Mouse (Mus musculus) hindbrain, embryonic 16.5 days (tissue): ENCODE measurements at regions not wholly inside any gene's neighbourhood (a gene's known extent, or its start where the extent isn't known, plus 50 kb on each side); places are given as distances from the start of the nearest gene placed in this dataset.

Source experiments
- ATAC-seq: fragments of 200-750 bp; cut with Nextera tagmentation; 2 replicates; pipeline ENCODE4 v1.8.0; 2017; ENCODE audit warnings: moderate TSS enrichment, moderate library complexity
- H3K27ac ChIP-seq: fragments of 300-500 bp; sonication (generic); 2 replicates; pipeline ENCODE4 v1.5.1; 2014; ENCODE audit warnings: low read depth, mild to moderate bottlenecking, control low read depth, low read length, moderate library complexity
- H3K27me3 ChIP-seq: fragments of 300-500 bp; sonication (generic); replicated peaks from 2 replicates; pipeline ENCODE4 v1.6.1; 2014; ENCODE audit warnings: low read length; ENCODE audit not compliant: control insufficient read depth, insufficient read depth
- H3K36me3 ChIP-seq: fragments of 300-500 bp; sonication (generic); 2 replicates; pipeline ENCODE4 v1.6.1; 2014; ENCODE audit warnings: mild to moderate bottlenecking, low read length, moderate library complexity, mixed read lengths; ENCODE audit not compliant: control insufficient read depth, insufficient read depth
- H3K4me1 ChIP-seq: fragments of 300-500 bp; sonication (generic); 2 replicates; pipeline ENCODE4 v1.6.1; 2014; ENCODE audit warnings: low read depth, low read length; ENCODE audit not compliant: control insufficient read depth, insufficient read depth
- H3K4me2 ChIP-seq: fragments of 300-500 bp; sonication (generic); 2 replicates; pipeline ENCODE4 v1.6.1; 2014; ENCODE audit warnings: mild to moderate bottlenecking, low read length, control low read depth, moderate library complexity
- H3K4me3 ChIP-seq: fragments of 300-500 bp; sonication (generic); 2 replicates; pipeline ENCODE4 v1.5.1; 2014; ENCODE audit warnings: mild to moderate bottlenecking, low read length, control low read depth, moderate library complexity
- H3K9ac ChIP-seq: fragments of 300-500 bp; sonication (generic); 2 replicates; pipeline ENCODE4 v1.6.1; 2014; ENCODE audit warnings: low read depth, mild to moderate bottlenecking, control low read depth, low read length, moderate library complexity
- H3K9me3 ChIP-seq: fragments of 300-500 bp; sonication (generic); 2 replicates; pipeline ENCODE4 v1.6.1; 2014; ENCODE audit warnings: mild to moderate bottlenecking, low read length, moderate library complexity; ENCODE audit not compliant: control insufficient read depth
- WGBS: fragments of 180-500 bp; shearing (Covaris S2); extraction: QIAGEN DNeasy Blood & Tissue Kit; methylation state at CpG from one replicate; pipeline ENCODE4 v1.1.7; 2014; 5-methylcytosine and 5-hydroxymethylcytosine counted together

- WGBS: 46% methylated on average over 10 of the region's 10 CpGs
- Histone ChIP-seq H3K9me3 (no peaks in the 10 kb centered on the region), H3K4me3 (no peak overlapping the region), H3K27ac (no peak overlapping the region), H3K27me3 (no peaks in the 10 kb centered on the region), H3K36me3 (no peaks in the 10 kb centered on the region), H3K4me1 (no peaks in the 10 kb centered on the region), H3K9ac (no peak overlapping the region), H3K4me2 (peak overlapping the region; percentile 24; the same call in 1 of the 2 replicates)
- ATAC-seq: no peak
Observed at GRCm38 (mm10) chr16:76600131-76600530, 226.5 kb upstream of the Nrip1 start.

DNA sequence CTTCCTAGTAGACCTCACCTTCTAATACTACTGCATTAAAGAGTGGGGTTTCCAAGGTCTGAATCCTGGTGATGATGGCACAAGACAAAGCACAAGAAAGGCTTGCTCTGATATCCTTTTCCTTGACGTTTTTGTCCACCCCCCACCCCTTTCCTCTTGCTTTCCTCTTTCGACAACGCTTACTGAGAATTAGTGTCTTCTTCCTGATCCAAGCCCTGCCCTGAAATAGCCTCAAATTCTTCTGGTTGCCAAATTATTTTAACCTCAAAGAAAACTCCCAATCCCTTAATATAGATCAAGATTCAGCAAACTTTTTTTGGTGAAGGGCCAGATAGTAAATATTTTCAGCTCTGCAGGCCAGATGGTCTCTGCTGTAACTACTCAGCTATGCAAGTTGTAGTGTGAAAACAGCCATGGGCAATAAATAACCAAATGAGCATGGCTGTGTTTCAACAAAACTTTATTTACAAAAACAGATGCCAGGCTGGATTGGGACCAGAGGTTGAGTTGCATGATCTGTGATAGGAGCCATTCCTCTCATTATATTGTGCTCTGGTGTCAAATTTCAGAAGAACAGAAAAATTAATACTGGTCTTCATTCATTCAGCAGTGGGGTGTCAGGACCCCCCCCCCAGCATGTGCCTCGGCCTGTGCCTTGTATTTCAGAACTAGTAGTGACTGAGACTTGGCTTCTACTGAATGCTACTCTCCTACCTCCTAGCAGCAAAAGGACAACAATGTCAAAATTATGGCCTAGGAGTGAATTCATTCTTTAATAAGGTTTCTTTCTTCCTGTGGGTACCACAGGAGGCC is 218.5 kb upstream of the Nrip1 start:
- 77% methylated on average over 4 of the region's 4 CpGs for WGBS
- Histone ChIP-seq H3K27ac (no peak overlapping the region), H3K4me2 (no peak overlapping the region), H3K36me3 (no peaks in the 10 kb centered on the region), H3K27me3 (no peaks in the 10 kb centered on the region), H3K4me3 (no peak overlapping the region), H3K9me3 (no peaks in the 10 kb centered on the region), H3K9ac (no peak overlapping the region), H3K4me1 (no peaks in the 10 kb centered on the region)
- ATAC-seq: no peak

DNA sequence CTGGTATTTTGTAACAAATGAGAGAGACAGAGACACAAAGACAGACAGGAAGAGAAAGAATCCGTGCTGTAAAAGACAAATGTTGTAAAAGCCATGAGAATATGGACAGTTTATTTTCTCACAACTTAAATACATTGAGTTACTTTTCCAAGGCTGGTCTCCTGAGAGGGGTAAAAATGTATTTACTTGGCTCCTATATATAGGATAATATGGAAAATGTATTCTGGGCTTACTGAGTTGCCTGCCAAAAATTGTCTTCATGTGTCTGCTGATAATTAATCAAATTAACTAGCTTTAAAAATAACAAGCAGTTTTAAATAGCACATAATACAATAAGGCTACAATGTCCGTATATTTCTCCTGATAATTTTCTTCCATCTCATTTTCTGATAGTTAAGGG is 216.2 kb upstream of the Nrip1 start:
- Histone ChIP-seq H3K9me3 (no peaks in the 10 kb centered on the region), H3K27me3 (no peaks in the 10 kb centered on the region), H3K36me3 (no peaks in the 10 kb centered on the region), H3K9ac (no peak overlapping the region), H3K27ac (no peak overlapping the region), H3K4me3 (no peak overlapping the region), H3K4me1 (no peaks in the 10 kb centered on the region), H3K4me2 (no peak overlapping the region)
- 79% methylated on average over 2 of the region's 2 CpGs for WGBS
- ATAC-seq: no peak

DNA sequence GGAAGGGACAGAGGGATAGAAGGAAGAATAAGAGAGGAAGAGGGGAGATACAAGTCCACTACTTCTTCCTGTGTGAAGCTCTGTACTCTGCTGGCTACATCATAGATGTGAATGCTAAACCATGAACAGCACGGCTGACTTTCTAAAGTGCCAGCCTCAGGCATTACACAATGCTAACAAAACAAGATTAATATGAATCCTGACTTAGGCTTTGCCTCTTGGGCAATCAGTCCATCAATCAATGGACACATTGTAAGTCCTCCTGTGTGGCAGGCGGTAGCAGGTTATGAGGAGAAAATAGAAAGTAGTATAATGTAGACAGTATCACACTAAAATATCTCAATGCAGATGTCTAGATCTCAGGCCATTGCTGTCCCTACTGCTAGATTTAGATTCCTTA is 203.6 kb upstream of the Nrip1 start:
- H3K4me2 ChIP-seq: no peak overlapping the region
- no peak overlapping the region for H3K27ac ChIP-seq
- H3K4me3 ChIP-seq: no peak overlapping the region
- no peaks in the 10 kb centered on the region for H3K4me1 ChIP-seq
- no peak overlapping the region for H3K9ac ChIP-seq
- WGBS: 76% methylated on average over 2 of the region's 2 CpGs
- no peak for ATAC-seq
- no peaks in the 10 kb centered on the region for H3K36me3 ChIP-seq
- no peaks in the 10 kb centered on the region for H3K9me3 ChIP-seq
- no peaks in the 10 kb centered on the region for H3K27me3 ChIP-seq

GRCm38 (mm10) chr16:76575281-76575680 is 201.7 kb upstream of the Nrip1 start:
- Histone ChIP-seq H3K27me3 (no peaks in the 10 kb centered on the region), H3K9me3 (no peaks in the 10 kb centered on the region), H3K4me1 (no peaks in the 10 kb centered on the region), H3K4me3 (no peak overlapping the region), H3K9ac (no peak overlapping the region), H3K27ac (no peak overlapping the region), H3K36me3 (no peaks in the 10 kb centered on the region), H3K4me2 (no peak overlapping the region)
- WGBS: 52% methylated on average over 3 of the region's 3 CpGs
- ATAC-seq: no peak

- H3K9me3 ChIP-seq: no peaks in the 10 kb centered on the region
- no peak for ATAC-seq
- H3K4me2 ChIP-seq: no peak overlapping the region
- H3K36me3 ChIP-seq: no peaks in the 10 kb centered on the region
- no peak overlapping the region for H3K27ac ChIP-seq
- no peak overlapping the region for H3K4me3 ChIP-seq
- WGBS: 51% methylated on average over 11 of the region's 11 CpGs
- no peaks in the 10 kb centered on the region for H3K4me1 ChIP-seq
- no peak overlapping the region for H3K9ac ChIP-seq
- no peaks in the 10 kb centered on the region for H3K27me3 ChIP-seq
Observed at GRCm38 (mm10) chr16:76566220-76566619, 192.6 kb upstream of the Nrip1 start.

DNA sequence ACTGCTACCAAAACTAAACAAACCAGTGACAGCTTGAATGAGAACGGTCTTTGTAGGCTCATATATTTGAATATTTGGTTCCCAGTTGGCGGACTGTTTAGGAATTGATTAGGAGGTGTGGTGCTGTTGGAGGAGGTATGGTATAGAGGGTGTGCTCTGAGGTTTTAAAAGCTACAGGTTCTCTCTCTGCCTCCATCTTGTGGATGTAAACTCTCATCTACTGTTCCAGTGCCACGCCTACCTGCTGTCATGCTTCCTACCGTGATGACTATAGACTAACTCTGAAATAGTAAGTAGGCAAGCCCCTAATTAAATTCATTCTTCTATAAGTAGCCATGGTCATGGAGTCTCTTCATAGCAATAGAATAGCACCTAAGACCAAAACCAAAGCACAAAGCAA is 181.2 kb upstream of the Nrip1 start:
- no peaks in the 10 kb centered on the region for H3K27me3 ChIP-seq
- 91% methylated on average over 4 of the region's 4 CpGs for WGBS
- no peaks in the 10 kb centered on the region for H3K36me3 ChIP-seq
- no peak for ATAC-seq
- H3K27ac ChIP-seq: no peak overlapping the region
- H3K4me3 ChIP-seq: no peak overlapping the region
- H3K4me2 ChIP-seq: no peak overlapping the region
- no peaks in the 10 kb centered on the region for H3K4me1 ChIP-seq
- H3K9me3 ChIP-seq: no peaks in the 10 kb centered on the region
- H3K9ac ChIP-seq: no peak overlapping the region

GRCm38 (mm10) chr16:76549628-76550027 is 176.0 kb upstream of the Nrip1 start:
- Histone ChIP-seq H3K36me3 (no peaks in the 10 kb centered on the region), H3K9ac (no peak overlapping the region), H3K27ac (no peak overlapping the region), H3K4me3 (no peak overlapping the region), H3K4me1 (no peaks in the 10 kb centered on the region), H3K9me3 (no peaks in the 10 kb centered on the region), H3K4me2 (no peak overlapping the region), H3K27me3 (no peaks in the 10 kb centered on the region)
- no peak for ATAC-seq
- WGBS: 83% methylated on average over 5 of the region's 5 CpGs

DNA sequence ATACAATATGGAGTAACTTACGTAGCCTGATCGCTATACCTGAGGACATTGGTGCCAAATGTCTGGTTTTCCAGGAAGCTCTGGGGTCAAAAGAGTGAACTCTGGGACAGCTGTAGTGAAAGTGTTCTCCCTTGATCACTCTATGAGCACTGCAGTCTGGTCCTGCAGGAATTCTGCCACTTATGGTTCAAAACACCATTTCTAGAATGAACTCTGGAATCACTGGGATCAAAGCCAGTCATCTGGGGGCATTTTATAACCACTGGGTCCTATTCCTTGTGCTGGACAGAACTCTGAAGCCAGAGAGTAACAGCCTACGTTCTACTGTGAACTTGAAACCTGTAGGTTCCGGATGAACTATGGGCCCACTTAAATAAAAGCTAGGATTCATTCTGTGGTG is 173.5 kb upstream of the Nrip1 start:
- 94% methylated on average over 4 of the region's 4 CpGs for WGBS
- ATAC-seq: no peak
- Histone ChIP-seq H3K9ac (no peak overlapping the region), H3K4me3 (no peak overlapping the region), H3K27ac (no peak overlapping the region), H3K36me3 (no peaks in the 10 kb centered on the region), H3K4me1 (no peaks in the 10 kb centered on the region), H3K4me2 (no peak overlapping the region), H3K9me3 (no peaks in the 10 kb centered on the region), H3K27me3 (no peaks in the 10 kb centered on the region)
